ENCODE assay signal across 18 mouse cellular contexts in genomic region chr4:70062516-70062915, GRCm38 (mm10).
"Had no signal": no experiment of that assay in that cellular context is flagged by ENCODE, and none has a peak within 500 bp of the region (broad histone marks: within the 10 kb centered on the region; RNA-seq: fewer than 3 reads in every experiment).

No protein-coding gene starts in this region.

- H3K4me3 ChIP-seq: limb, embryonic 10.5 days; limb, embryonic 13.5 days; liver, embryonic 12.5 days; liver, embryonic 15.5 days; lung, embryonic 15.5 days; megakaryocyte, embryonic 14.5 days; midbrain, embryonic 10.5 days; midbrain, embryonic 13.5 days had no signal

- H3K4me2 ChIP-seq: limb, embryonic 13.5 days; liver, embryonic 12.5 days; liver, embryonic 15.5 days; lung, embryonic 15.5 days; midbrain, embryonic 13.5 days had no signal

- H3K27me3 ChIP-seq: limb, embryonic 13.5 days; liver, embryonic 12.5 days; liver, embryonic 15.5 days; lung, embryonic 15.5 days; megakaryocyte, embryonic 14.5 days; midbrain, embryonic 13.5 days had no signal

- H3K9ac ChIP-seq: limb, embryonic 13.5 days; liver, embryonic 12.5 days; liver, embryonic 15.5 days; lung, embryonic 15.5 days; midbrain, embryonic 13.5 days had no signal

- DNase-seq: kidney, adult 9 months; kidney, postnatal 14 days; kidney, postnatal 4 days; liver; lung, adult 18-20 months; lung, postnatal 10 days; lung, postnatal 36 days; thymus, adult 2 months; thymus, postnatal 14 days; thymus, postnatal 4 days had no signal

- H3K27ac ChIP-seq: limb, embryonic 10.5 days; limb, embryonic 13.5 days; liver, embryonic 12.5 days; liver, embryonic 15.5 days; lung, embryonic 15.5 days; midbrain, embryonic 10.5 days; midbrain, embryonic 13.5 days had no signal

- H3K4me1 ChIP-seq: limb, embryonic 10.5 days; liver, embryonic 12.5 days; liver, embryonic 15.5 days; lung, embryonic 15.5 days; megakaryocyte, embryonic 14.5 days; midbrain, embryonic 10.5 days; midbrain, embryonic 13.5 days had no signal

- H3K9me3 ChIP-seq: limb, embryonic 10.5 days; limb, embryonic 13.5 days; liver, embryonic 12.5 days; liver, embryonic 15.5 days; lung, embryonic 15.5 days; megakaryocyte, embryonic 14.5 days; midbrain, embryonic 10.5 days; midbrain, embryonic 13.5 days had no signal

- ATAC-seq: liver, embryonic 12.5 days; midbrain, embryonic 13.5 days had no signal

- H3K36me3 ChIP-seq: limb, embryonic 10.5 days; limb, embryonic 13.5 days; liver, embryonic 12.5 days; liver, embryonic 15.5 days; lung, embryonic 15.5 days; midbrain, embryonic 10.5 days; midbrain, embryonic 13.5 days had no signal
